ENCODE assay signal across 17 mouse cellular contexts in genomic region chr1:143231969-143232368, GRCm38 (mm10).
"Had no signal": no experiment of that assay in that cellular context is flagged by ENCODE, and none has a peak within 500 bp of the region (broad histone marks: within the 10 kb centered on the region; RNA-seq: fewer than 3 reads in every experiment).

No protein-coding gene starts in this region.

- H3K4me3 ChIP-seq: liver, embryonic 13.5 days; myocyte; neural tube, embryonic 13.5 days; stomach, embryonic 15.5 days had no signal

- H3K9ac ChIP-seq: liver, embryonic 13.5 days; neural tube, embryonic 13.5 days; stomach, embryonic 15.5 days had no signal

- H3K4me2 ChIP-seq: liver, embryonic 13.5 days; neural tube, embryonic 13.5 days; stomach, embryonic 15.5 days had no signal

- H3K36me3 ChIP-seq: liver, embryonic 13.5 days; neural tube, embryonic 13.5 days; stomach, embryonic 15.5 days had no signal

- H3K27ac ChIP-seq: liver, embryonic 13.5 days; neural tube, embryonic 13.5 days; stomach, embryonic 15.5 days had no signal

- H3K4me1 ChIP-seq: liver, embryonic 13.5 days; neural tube, embryonic 13.5 days; stomach, embryonic 15.5 days had no signal

- ATAC-seq: intestine, embryonic 16.5 days had no signal

- H3K9me3 ChIP-seq: neural tube, embryonic 13.5 days; stomach, embryonic 15.5 days had no signal

- DNase-seq: kidney, adult 18-20 months; kidney, adult 9 months; kidney, postnatal 14 days; kidney, postnatal 4 days; left cerebral cortex, postnatal 4 days; liver, embryonic 13.5 days; lung, adult 2 months; lung, postnatal 14 days; lung, postnatal 4 days; retina, postnatal 1 day; right cerebral cortex, postnatal 25 days; spleen, adult 18-20 months; thymus, postnatal 25 days had no signal

- H3K27me3 ChIP-seq: liver, embryonic 13.5 days; neural tube, embryonic 13.5 days; stomach, embryonic 15.5 days had no signal
